Mouse (Mus musculus): Measurements from ENCODE around the gene Ubc.
"Not testable (repeated sequence)": the region's sequence is repeated elsewhere in the genome, so short reads cannot be mapped to it uniquely, and the experiment has no call there.

Ubc gene

DNA sequence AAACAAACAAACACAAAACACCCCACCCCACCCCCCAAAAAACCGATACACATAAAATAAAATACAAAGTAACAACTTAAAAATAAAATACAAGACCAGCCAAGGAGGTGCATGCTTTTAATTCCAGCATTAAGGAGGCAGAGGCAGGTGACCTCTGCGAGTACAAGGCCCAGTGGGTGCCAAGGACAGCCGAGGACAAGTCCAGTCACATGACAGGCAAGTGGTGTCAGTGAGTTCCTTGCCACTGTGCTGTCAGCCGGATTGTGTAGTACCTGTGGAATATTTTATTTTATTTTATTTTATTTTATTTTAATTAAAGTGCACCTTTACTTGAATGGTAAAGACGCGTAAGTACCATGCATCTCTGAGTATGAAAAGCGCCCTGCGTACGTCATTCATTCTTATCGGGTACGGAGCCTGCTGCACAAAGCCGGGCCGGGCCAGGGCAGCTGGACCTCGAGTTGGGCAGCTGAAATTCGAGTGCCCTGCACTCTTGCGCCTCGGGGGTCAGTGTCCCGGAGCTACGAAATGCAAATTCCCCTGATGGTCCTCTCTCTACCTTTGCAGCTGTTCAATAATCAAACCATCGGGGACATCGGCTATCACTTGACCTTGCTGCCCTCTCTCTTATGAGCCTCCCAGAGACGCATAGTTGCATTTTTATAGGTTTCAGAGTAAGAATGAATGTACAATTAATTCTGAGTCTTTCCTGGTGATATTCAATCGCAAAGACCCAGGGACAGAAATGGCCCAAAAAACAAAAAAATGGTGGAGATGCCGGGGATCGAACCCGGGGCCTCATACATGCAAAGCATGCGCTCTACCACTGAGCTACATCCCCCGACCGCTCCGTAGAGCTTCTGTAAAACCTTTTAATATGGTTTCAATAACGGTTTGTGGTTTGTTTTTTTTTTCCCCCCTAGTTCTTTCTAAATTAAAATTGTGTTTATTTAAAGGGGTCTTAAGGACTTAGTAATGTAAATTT is 13.8 kb upstream of the Ubc start:
- peak; percentile 76 for DNase-seq

DNA sequence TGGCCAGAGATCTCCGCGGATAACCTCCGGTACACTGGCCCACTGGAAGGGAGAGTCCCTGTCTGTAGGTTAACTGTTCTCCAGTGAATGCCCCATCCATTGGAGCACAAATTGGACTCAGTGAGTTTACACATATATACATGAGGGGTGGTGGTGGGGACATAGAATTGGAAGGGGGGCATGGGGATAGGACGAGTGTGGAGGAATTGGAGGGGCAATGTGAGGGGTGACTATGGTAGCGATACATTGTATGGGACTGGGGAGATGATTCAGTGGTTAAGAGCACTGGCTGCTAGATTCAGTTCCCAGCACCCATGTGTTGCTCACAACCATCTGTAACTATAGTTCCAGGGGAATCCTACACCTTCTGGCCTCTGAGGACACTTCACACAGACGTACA is 13.0 kb upstream of the Ubc start:
- no peak for DNase-seq

DNA sequence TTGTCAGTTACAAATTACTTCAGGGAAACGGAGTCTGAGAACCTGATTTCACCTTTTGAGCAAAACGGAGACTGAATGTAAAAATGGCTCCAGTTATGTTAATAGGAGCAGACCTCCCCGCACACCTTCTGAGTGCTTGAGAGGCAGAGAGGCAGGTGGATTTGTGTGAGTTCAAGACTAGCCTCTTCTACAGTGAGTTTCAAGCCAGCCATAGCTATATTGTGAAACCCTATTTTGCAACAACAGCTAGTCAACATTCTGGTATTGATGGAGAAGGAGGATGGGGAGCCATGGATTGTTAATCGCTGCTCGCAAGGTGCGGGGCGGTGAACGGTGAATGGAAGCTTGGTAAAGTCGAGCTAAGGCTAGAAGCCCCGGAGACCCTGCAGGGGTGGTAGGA is 12.5 kb upstream of the Ubc start:
- no peak for DNase-seq

DNA sequence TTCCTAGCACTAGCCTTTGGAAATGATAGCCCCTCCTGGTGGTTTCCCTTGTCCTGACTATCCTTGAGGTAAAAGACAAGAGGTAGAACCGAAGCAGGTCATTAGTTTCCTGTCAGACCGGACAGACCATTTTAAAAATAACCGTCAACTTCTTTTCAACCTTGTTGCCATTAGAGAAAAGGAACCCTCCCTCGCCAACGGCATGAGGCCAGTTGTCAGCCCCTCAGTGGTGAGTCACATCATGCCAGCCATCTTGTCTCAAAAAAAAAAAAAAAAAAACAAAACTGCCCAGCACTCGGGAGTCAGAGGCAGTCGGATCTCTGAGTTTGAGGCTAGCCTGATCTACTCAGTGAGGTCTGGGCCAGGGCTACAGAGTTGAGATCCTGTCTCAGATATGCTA is 10.9 kb upstream of the Ubc start:
- no peak for DNase-seq

DNA sequence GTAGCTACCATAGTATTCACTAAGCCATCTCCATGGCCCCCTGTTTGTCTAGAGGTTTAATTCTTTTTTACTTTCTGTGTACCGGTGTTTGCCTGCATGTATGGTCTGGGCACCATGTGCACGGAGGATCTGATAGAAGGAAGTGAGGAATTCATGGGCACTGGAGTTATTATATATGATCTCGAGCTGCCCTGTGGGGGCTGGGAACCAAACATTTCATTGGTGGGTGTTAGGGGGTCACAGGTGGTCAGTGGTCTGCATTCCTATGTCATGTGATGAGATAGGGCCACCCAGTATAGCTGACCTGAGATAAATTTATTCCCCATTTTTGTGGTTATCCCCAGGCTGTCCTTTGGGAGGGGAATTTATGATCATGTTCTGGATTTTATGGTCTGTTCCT is 5.0 kb upstream of the Ubc start:
- no peak for DNase-seq

DNA sequence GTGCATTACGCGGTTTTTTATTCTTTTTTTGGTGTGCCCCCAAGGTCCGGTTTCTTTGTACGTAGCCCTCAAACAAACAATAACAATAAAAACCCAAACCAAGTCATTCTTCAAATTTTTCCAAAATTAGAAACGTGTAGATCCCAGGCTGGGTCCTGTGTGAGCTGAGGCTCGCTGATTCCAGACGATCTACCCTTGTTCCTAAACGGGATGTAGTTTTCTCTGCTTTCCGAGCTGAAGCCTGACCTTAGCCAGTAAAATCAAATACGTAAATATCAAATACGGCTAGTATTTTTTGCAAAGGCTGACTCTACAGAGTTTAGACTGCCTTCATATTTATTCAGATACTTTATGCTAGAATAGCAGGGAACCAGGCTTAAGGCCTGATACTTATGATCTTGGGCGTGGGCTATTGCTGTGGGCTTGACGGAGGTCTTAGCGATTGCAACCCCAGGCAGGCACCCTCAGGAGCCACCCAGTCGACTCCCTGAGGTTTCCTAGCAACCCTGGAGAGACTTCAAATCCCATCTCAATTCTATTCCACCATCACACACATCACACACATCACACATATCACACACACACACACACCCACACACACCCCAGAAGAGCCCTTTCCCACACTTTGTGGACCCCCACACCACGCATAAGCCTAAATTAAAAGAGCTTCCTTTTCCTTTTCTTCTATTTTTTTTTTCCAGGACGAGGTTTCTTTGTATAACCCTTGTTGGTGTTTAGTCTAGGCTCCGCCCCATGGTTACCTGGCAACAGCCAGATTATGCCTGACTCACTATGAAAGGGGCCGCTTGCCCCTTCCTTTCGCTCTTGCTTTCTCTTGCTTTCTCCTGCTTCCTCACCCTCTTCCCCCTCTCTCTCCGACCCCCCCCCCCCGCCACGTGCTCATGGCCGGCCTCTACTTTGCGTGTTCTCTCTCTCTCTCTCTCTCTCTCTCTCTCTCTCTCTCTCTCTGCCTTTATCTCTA is 3.9 kb upstream of the Ubc start:
- peak; percentile 74 for DNase-seq

DNA sequence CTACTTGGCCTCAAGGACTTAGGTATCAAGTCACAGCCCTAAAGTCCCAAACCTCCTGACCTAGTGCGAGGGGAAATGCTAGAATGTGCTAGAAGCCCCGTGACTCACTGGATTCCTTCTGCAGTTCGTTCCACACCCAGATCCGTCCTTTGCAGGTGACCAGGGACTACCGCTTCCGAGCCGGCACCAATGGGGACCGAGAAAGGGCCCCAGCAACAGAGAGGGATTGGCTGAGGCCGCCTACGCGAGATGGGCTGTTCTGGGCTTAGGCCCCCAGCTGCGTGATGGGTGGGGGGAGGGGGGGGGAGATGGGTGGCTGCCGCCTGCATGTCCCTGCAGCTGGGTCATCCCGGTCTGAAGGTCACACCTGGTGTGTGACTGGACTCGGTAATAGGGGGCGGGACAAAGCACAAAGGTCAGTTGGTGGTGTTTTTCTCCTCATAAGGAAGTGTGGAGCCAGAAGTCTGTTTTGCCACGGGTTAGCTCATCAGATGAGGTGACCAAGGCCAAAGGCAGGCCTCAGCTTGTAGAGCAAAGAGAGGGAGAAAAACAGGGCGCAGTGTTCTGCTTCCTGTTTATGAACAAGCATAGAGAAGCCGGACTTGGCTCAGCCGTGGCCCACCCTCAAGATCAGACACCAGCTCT is 3.1 kb upstream of the Ubc start:
- peak; percentile 96 for DNase-seq

DNA sequence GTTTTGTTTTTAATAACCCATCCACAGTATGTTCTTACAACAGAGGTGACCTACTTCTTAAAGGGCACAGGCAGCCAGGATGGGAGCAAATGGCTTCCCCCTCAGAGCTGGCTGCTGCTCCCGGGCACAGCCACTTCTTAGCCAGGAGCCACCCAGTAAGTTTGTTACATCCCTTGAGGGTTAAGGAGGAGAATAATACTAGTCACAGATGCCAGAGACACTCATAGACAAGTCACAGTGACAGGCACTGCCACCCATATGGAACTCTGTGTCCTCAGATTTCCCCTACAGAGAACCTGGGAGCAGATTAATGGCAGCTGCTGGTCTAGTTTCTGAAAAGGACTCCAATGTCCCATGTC is 2.6 kb upstream of the Ubc start:
- DNase-seq, result no peak

DNA sequence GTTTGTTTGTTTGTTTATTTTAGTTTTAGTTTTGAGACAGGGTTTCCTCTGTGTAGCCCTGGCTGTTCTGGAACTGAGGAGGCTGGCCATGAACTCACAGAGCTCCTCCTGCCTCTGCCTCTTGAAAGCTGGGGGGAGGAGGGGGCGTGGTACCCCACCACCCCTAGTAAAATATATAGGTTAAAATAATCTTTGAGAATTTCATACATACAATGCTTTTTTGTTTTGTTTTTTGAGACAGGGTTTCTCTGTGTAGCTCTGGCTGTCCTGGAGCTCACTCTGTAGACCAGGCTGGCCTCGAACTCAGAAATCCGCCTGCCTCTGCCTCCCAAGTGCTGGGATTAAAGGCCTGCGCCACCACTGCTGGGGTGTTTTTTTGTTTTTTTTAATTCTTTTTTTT is 2.2 kb upstream of the Ubc start:
- not testable (repeated sequence) for DNase-seq

DNA sequence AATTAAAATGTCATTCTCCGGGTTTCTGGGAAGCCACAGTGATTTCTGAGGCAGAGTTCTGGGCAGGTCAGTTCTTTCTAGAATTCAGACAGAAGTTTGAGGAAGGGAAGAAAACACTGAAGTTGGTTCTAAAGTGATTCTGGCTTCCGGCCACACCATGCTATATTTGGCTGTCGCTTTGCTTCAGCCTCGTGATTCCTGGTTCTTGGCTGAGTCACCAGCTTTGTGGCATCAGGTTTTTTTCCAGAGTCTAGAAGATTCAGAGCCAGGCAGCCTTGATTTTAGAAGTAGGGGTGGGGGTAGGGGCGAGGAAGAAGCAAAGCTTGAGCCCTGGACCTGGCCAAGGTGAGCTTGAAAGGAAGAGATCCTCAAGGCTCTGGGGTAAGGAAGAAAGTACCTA is 1.6 kb upstream of the Ubc start:
- peak; percentile 90 for DNase-seq

DNA sequence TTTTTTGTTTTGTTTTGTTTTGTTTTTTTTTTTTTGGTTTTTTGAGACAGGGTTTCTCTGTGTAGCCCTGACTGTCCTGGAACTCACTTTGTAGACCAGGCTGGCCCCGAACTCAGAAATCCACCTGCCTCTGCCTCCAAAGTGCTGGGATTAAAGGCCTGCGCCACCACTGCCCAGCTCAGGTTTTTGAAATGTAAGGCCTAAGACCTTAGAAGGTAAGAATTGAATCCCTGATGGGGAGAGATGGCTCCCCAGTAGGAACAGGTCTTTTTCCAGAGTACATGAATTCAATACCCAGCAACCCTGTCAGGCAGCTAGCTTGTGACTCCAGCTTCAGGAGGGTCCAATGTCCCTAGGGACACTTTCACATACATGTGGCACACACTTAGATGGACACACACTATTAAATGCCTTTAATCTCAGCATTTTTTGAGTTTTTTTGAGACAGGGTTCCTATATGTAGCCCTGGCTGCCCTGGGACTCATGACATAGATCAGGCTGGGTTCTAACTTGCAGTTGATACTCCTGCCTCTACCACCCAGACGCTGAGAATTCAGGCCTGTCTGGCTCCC is 990 bp upstream of the Ubc start:
- DNase-seq, result no peak

DNA sequence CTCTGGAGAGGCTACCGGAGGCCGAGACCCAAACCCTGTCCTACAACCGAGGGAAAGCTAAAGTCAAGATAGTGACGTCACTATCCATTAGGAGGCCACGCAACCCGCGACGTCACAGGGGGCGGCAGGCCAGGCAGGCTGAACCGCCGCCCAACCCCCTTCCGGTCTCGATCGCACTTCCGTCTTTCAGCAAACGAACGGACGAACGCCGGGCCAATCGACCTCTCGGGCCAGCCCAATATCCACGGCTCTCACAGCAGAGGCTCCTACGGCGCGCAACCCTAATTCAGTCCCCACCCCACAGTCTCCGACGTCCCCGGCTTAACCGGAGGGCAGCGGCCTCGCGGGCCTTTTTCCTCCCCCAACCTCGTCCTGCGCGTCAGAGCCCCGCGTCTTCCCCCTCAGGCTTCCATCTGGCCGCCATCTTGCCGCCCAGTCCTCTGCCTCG is 847 bp downstream of the Ubc start, which contains the start of gene Gm10382:
Gene Gm10382, plus strand, starts transcription at position 192 of the 448 bp plus-strand sequence.
- DNase-seq, result peak; percentile 78

DNA sequence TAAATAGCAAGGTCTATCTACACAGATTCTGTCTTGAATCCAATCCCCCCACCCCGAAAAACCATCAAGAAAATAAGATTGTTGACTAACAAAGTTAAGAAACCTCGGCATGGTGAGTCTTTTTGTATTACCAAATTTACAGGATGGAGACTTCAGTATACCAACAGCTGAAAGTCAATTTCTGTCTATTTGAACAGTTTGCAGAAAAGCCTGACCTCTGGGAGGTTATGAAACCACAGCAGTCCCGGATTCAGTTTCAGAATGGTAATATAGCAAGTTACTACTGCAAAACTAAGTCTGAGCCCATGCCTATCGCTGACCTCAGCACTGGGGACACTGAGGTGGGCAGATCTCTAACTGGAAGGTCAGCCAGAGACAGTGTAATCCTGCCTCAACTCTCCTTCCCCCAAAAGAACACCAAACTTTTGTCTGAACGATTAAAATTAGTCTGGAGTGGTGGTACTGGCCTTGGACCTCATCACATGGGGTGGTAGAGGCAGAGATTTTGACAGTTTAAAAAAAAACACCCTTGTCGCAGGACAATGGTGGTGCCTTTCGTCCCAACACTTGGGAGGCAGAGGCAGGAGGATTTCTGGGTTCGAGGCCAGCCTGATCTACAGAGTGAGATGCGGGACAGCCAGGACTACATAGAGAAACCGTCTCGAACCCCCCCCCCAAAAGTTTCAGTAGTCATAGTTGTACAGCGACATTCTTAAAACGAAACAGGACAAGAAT is 1.5 kb downstream of the Ubc start:
- no peak for DNase-seq

DNA sequence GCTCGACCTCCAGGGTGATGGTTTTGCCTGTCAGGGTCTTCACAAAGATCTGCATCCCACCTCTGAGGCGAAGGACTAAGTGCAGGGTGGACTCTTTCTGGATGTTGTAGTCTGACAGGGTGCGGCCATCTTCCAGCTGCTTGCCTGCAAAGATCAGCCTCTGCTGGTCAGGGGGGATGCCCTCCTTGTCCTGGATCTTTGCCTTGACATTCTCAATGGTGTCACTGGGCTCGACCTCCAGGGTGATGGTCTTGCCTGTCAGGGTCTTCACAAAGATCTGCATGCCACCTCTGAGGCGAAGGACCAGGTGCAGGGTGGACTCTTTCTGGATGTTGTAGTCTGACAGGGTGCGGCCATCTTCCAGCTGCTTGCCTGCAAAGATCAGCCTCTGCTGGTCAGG is 2.7 kb downstream of the Ubc start:
- not testable (repeated sequence) for DNase-seq

DNA sequence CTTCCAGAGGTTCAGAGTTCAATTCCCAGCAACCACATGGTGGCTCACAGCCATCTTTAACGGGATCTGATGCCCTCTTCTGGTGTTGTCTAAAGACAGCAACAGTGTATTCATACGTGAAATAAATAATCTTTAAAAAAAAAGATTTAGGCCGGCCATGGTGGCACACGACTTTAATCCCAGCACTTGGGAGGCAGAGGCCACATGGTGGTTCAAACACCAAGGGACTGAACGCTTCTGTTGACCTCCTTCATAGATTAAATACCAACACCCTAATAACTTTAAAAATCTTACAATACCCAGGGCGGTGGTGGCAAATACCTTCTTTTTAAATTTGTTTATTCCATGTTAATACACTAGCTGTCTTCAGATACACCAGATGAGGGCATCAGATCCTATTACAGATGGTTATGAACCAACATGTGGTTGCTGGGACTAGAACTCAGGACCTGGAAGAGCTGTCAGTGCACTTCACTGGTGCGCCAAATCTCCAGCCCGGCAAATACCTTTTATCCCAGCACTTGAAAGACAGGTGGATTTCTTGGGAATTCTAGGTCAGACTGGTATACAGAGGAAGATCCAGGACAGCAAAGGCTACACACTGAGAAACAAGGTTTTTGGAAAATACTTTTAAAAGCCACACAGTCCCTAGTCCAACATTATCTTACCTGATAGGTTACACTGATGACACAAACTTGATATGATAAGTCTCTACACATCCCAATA is 4.6 kb downstream of the Ubc start:
- DNase-seq, result no peak

DNA sequence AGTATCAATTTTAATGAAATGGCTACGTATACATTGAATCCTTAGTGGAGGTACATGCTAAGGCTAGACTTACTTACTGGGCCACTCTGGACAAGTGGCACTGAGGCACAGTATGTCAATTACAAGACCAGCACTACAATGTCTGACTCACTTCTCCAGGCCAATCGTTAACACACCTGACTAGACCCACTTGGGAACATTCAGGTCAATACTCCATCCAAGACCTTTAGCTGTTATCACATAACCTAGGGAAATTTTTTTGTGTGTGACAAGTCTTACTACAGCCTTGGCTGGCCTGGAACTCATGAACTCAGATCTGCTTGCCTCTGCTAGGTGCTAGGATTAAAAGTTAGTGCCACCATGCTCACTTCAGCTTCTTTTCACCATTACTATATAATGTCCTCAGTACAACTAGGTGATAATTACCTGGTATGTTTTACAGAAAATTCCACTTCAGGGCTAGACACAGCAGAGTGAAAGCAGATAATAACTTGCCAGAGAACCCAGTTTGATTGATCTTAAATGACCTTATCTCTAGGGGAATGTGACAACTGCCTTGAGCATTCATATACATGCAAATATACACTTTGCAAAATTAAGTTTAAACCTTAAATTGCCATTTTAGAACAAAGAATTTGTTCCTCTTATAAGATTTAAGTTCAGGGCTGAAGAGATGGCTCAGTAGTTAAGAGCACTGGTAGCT is 5.3 kb downstream of the Ubc start:
- DNase-seq, result no peak

DNA sequence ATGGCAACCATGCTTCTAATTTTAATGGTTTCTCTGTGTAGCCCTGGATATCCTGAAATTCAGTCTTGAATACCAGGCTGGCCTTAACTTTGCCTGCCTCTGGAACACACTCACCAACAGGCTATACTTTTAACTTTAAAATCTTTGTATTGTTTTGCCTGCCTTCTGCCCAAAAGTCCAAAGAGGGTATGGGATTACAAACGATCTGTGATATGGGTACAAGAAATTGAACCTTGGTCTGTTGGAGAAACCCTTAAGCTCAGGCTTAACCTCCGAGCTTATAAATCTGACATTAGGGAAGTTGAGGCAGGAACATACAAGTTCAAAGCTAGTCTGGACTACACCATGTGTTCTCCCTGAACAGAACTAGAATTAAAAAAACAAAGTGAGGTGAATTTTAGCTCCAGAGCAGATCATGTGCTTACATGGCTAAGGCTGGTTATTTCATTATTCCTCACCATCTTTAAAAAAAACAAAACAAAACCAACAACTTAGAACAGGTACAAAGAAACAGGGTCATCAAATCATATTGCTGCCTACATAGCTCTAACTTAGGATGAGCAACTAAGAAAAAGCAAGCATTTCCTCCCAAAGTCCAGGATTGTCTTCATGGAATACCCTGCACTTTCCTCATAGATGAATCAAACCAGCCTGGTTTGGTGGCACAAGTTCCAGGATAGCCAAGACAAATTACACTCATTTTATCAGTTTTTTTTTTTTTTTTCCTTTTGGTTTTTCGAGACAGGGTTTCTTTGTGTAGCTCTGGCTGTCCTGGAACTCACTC is 6.2 kb downstream of the Ubc start:
- DNase-seq, result no peak

DNA sequence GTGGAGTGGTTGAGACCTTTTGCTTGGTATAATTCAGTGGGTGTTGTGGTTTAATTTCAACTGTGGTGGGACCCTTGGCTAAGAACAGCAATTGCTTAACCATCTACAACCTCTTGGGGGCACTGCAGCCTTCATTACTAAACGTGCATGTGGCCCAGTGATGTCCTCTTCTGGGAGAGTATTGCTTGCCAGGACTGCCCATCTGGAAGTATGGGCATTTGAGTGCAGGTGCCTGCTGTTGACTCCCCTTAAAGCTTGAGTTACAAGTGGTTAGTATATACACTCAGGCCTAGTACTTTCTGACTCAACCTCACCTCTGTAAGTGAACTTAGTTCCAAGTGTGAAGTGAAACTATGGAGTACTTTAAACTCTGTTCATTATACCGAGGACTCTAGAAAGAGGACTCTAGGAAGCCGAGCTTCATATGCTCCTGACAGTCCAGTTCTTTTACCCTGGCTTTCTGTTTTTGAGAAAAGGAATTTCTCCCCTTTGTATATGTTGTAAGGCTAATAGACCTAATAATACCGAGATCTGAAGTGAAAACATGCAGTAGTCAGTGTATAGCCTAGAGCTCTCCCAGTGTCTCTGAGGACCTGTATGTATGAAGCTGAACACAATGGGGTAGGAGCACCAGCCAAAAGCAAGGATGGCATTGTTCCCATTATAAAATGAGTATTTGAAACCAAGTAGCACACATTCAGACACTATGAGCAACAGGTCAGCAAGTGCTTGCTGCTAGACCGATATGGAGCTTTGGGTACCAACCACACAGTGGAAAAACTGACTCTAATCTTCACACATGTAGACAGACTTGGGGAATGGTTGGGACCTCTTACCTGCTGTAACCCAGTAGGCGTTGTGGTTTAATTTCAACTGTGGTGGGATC is 7.1 kb downstream of the Ubc start:
- peak; percentile 61 for DNase-seq

Measured in right cerebral cortex, adult 18-20 months (tissue).